Mouse (Mus musculus) intestine, embryonic 14.5 days (tissue): Measurements from ENCODE around the gene Hyal1. TPM values are rescaled to one million over a fixed set of nuclear protein-coding genes. Genes with fewer than 3 reads are reported as not detected.
A peak's percentile ranks its signal among the peaks of the same experiment; 100 is the strongest.

Experiments
- ATAC-seq: fragments of 200-750 bp; cut with Nextera tagmentation; replicated peaks from 2 replicates; pipeline ENCODE4 v1.8.0; 2017; ENCODE audit warnings: low read depth, moderate number of reproducible peaks, moderate TSS enrichment, moderate library complexity; ENCODE audit not compliant: low FRiP score, low TSS enrichment
- DNase-seq: peaks from one replicate; pipeline ENCODE4 v3.0.0-alpha.2; 2018; ENCODE audit warnings: low spot score
- H3K27ac ChIP-seq: fragments of 300-500 bp; sonication (generic); 2 replicates; pipeline ENCODE4 v1.5.1; 2014; ENCODE audit warnings: low read depth, mild to moderate bottlenecking, control low read depth
- H3K27me3 ChIP-seq: fragments of 300-500 bp; sonication (generic); replicated peaks from 2 replicates; pipeline ENCODE4 v1.6.1; 2014; ENCODE audit warnings: low read length, control low read depth; ENCODE audit not compliant: control insufficient read depth, insufficient read depth
- H3K36me3 ChIP-seq: fragments of 300-500 bp; sonication (generic); 2 replicates; pipeline ENCODE4 v1.6.1; 2014; ENCODE audit warnings: low read length, control low read depth; ENCODE audit not compliant: control insufficient read depth, insufficient read depth
- H3K4me1 ChIP-seq: fragments of 300-500 bp; sonication (generic); replicated peaks from 2 replicates; pipeline ENCODE4 v1.6.1; 2014; ENCODE audit warnings: low read length, control low read depth, mixed read lengths; ENCODE audit not compliant: control insufficient read depth, insufficient read depth
- H3K4me2 ChIP-seq: fragments of 300-500 bp; sonication (generic); 2 replicates; pipeline ENCODE4 v1.6.1; 2014; ENCODE audit warnings: low read length
- H3K4me3 ChIP-seq: fragments of 300-500 bp; sonication (generic); 2 replicates; pipeline ENCODE4 v1.5.1; 2014; ENCODE audit warnings: low read depth, low read length, control low read depth, mixed read lengths
- H3K9ac ChIP-seq: fragments of 300-500 bp; sonication (generic); 2 replicates; pipeline ENCODE4 v1.6.1; 2014; ENCODE audit warnings: mild to moderate bottlenecking, low read length
- H3K9me3 ChIP-seq: fragments of 300-500 bp; sonication (generic); 2 replicates; pipeline ENCODE4 v1.6.1; 2016; ENCODE audit warnings: low read length, control low read depth; ENCODE audit not compliant: control insufficient read depth
- WGBS: fragments of 180-500 bp; shearing (Covaris S2); extraction: QIAGEN DNeasy Blood & Tissue Kit; methylation state at CpG from one replicate; pipeline ENCODE4 v1.1.7; 2014; 5-methylcytosine and 5-hydroxymethylcytosine counted together
- polyA plus RNA-seq: library from polyadenylated mRNA; unstranded; fragments of >200 nt; fragmentation: Nextera tagmentation; extraction: Ambion mirVana; gene quantifications from 2 replicates; pipeline ENCODE4 v1.2.1, GENCODE M21; 2014

Hyal1 gene
- polyA plus RNA-seq, 1 experiment from 2014 or later, result 5.1 TPM

- peaks cover 36% of the 10 kb centered on the region for H3K4me1 ChIP-seq
- H3K4me2 ChIP-seq, result peak overlapping the region; percentile 69
- H3K27me3 ChIP-seq, result no peaks in the 10 kb centered on the region
- peak overlapping the region; percentile 92 for H3K27ac ChIP-seq
- 74% methylated on average over 6 of the region's 6 CpGs for WGBS
- H3K36me3 ChIP-seq, result peaks cover 31% of the 10 kb centered on the region
- H3K9ac ChIP-seq, result peak overlapping the region; percentile 63
- no peak for ATAC-seq
- DNase-seq, result no peak
- no peaks in the 10 kb centered on the region for H3K9me3 ChIP-seq
- peak overlapping the region; percentile 28; the same call in 1 of the 2 replicates for H3K4me3 ChIP-seq
Observed at GRCm38 (mm10) chr9:107611456-107612190, 34.9 kb downstream of the Hyal1 start.

- Histone ChIP-seq H3K27me3 (no peaks in the 10 kb centered on the region), H3K9ac (peak overlapping the region; percentile 63), H3K9me3 (no peaks in the 10 kb centered on the region), H3K4me2 (peak overlapping the region; percentile 69), H3K36me3 (peaks cover 37% of the 10 kb centered on the region), H3K4me1 (peaks cover 30% of the 10 kb centered on the region), H3K27ac (peak overlapping the region; percentile 92), H3K4me3 (peak overlapping the region; percentile 28)
- WGBS, result 7% methylated on average over 37 of the region's 48 CpGs
- peak; percentile 97 for DNase-seq
- peak; percentile 91 for ATAC-seq
Observed at GRCm38 (mm10) chr9:107612191-107612944, 35.6 kb downstream of the Hyal1 start.

- H3K4me2 ChIP-seq, result peak overlapping the region; percentile 69
- peak overlapping the region; percentile 63; the same call in 1 of the 2 replicates for H3K9ac ChIP-seq
- peak overlapping the region; percentile 92 for H3K27ac ChIP-seq
- peak overlapping the region; percentile 28 for H3K4me3 ChIP-seq
- no peak for DNase-seq
- no peaks in the 10 kb centered on the region for H3K27me3 ChIP-seq
- WGBS, result 13% methylated on average over 12 of the region's 12 CpGs
- ATAC-seq, result 0 out of 2 replicates have a peak, but pooled peaks have one; percentile 8
- peaks cover 44% of the 10 kb centered on the region for H3K36me3 ChIP-seq
- H3K4me1 ChIP-seq, result peaks cover 30% of the 10 kb centered on the region
- H3K9me3 ChIP-seq, result no peaks in the 10 kb centered on the region
Observed at GRCm38 (mm10) chr9:107612945-107613569, 36.3 kb downstream of the Hyal1 start.

GRCm38 (mm10) chr9:107615035-107615434 lies 38.3 kb downstream of the Hyal1 start:
- Histone ChIP-seq H3K4me1 (peaks cover 38% of the 10 kb centered on the region), H3K9ac (no peak overlapping the region), H3K27ac (peak overlapping the region; percentile 14; the same call in 1 of the 2 replicates), H3K9me3 (no peaks in the 10 kb centered on the region), H3K36me3 (peaks cover 64% of the 10 kb centered on the region), H3K4me3 (no peak overlapping the region), H3K27me3 (no peaks in the 10 kb centered on the region), H3K4me2 (no peak overlapping the region)
- ATAC-seq, result no peak
- no peak for DNase-seq
- 74% methylated on average over 4 of the region's 4 CpGs for WGBS

- H3K4me3 ChIP-seq, result no peak overlapping the region
- WGBS, result 93% methylated on average over 2 of the region's 2 CpGs
- H3K4me2 ChIP-seq, result no peak overlapping the region
- peaks cover 74% of the 10 kb centered on the region for H3K36me3 ChIP-seq
- H3K9me3 ChIP-seq, result no peaks in the 10 kb centered on the region
- peaks cover 29% of the 10 kb centered on the region for H3K4me1 ChIP-seq
- DNase-seq (no peak), ATAC-seq (no peak)
- H3K9ac ChIP-seq, result no peak overlapping the region
- no peaks in the 10 kb centered on the region for H3K27me3 ChIP-seq
- no peak overlapping the region for H3K27ac ChIP-seq
Observed at GRCm38 (mm10) chr9:107617461-107617860, 40.7 kb downstream of the Hyal1 start.

GRCm38 (mm10) chr9:107618098-107618497 lies 41.4 kb downstream of the Hyal1 start:
- 92% methylated on average over 6 of the region's 6 CpGs for WGBS
- H3K27me3 ChIP-seq, result no peaks in the 10 kb centered on the region
- H3K27ac ChIP-seq, result 0 out of 2 replicates have a peak overlapping the region, but pooled peaks have one; percentile 16
- peaks cover 27% of the 10 kb centered on the region for H3K4me1 ChIP-seq
- H3K36me3 ChIP-seq, result peaks cover 79% of the 10 kb centered on the region
- no peak overlapping the region for H3K4me2 ChIP-seq
- H3K9ac ChIP-seq, result no peak overlapping the region
- DNase-seq (no peak), ATAC-seq (no peak)
- H3K9me3 ChIP-seq, result no peaks in the 10 kb centered on the region
- no peak overlapping the region for H3K4me3 ChIP-seq

GRCm38 (mm10) chr9:107618778-107619545 lies 42.2 kb downstream of the Hyal1 start:
- 36% methylated on average over 13 of the region's 13 CpGs for WGBS
- DNase-seq (peak; percentile 72), ATAC-seq (peak; percentile 28; the same call in 1 of the 2 replicates)
- Histone ChIP-seq H3K27ac (peak overlapping the region; percentile 62), H3K4me3 (no peak overlapping the region), H3K27me3 (no peaks in the 10 kb centered on the region), H3K36me3 (peaks cover 79% of the 10 kb centered on the region), H3K9me3 (no peaks in the 10 kb centered on the region), H3K4me1 (peaks cover 25% of the 10 kb centered on the region), H3K4me2 (no peak overlapping the region), H3K9ac (0 out of 2 replicates have a peak overlapping the region, but pooled peaks have one; percentile 13)

GRCm38 (mm10) chr9:107619546-107619879 lies 42.8 kb downstream of the Hyal1 start:
- Histone ChIP-seq H3K27me3 (no peaks in the 10 kb centered on the region), H3K4me2 (no peak overlapping the region)
- peak; percentile 10; the same call in 1 of the 2 replicates for ATAC-seq

More at GRCm38 (mm10) chr9:107619546-107619879, 42.8 kb downstream of the Hyal1 start:
- Histone ChIP-seq H3K36me3 (peaks cover 77% of the 10 kb centered on the region), H3K9me3 (no peaks in the 10 kb centered on the region), H3K4me3 (no peak overlapping the region), H3K27ac (peak overlapping the region; percentile 62), H3K4me1 (peaks cover 25% of the 10 kb centered on the region), H3K9ac (no peak overlapping the region)
- 63% methylated on average over 13 of the region's 13 CpGs for WGBS
- peak; percentile 66 for DNase-seq
